Mouse (Mus musculus): ENCODE measurements around the gene Gm28434.

The Gm28434 gene

GRCm38 (mm10) chr5:87969201-87969600 lies at the start of gene Gm28434, which contains the start of gene 2310003L06Rik:
Gene Gm28434, plus strand, starts transcription at chr5:87969517.
Gene 2310003L06Rik, plus strand, starts transcription at chr5:87969459.
- no peak for DNase-seq (ENCODE audit: low spot score in 2 of 2)

- no peak for DNase-seq (ENCODE audit: low spot score in 2 of 2)
Observed at GRCm38 (mm10) chr5:87925372-87925771, 43.9 kb upstream of the Gm28434 start, which contains the start of gene Csn3. Gene Csn3, plus strand, starts transcription at chr5:87925579.

DNA sequence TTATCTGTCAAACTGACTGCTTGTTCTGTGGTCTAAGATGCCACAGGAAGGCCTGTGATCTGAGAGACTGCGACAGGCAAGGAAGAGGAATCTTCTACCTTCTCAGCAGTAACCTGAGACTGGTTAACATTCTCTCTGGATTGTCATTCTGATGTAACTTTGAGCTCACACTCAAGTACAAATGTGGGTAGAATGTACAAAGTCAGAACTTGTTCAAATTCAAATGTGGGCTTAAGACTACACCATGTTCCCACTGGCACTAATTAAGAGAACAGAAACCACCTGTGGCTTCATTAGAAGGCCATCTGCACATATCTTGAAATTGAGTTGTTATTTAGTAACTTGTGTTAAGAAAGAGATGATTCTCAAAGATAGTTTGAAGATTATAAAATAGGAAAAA lies 37.7 kb upstream of the Gm28434 start:
- DNase-seq (ENCODE audit: low spot score in 2 of 2), result no peak

DNA sequence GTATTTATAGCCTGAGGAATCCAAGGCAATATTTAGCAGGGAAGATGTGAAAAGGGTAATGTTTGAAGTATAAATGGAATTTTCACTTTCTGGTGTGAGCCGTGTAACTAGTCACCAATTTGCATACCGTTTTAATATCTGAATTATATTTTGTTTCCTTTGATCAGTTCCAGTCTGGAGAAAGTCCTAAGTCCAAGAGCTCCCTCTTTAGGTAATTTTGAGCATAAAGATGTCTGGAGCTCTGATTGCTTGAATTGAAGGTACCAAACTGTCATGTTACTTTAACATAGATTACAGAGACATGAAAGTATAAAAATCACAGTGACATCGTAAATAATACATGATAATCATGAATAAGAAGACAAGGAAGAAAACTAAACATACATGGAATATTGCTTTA lies 28.6 kb upstream of the Gm28434 start:
- DNase-seq (ENCODE audit: low spot score in 2 of 2), result no peak

DNA sequence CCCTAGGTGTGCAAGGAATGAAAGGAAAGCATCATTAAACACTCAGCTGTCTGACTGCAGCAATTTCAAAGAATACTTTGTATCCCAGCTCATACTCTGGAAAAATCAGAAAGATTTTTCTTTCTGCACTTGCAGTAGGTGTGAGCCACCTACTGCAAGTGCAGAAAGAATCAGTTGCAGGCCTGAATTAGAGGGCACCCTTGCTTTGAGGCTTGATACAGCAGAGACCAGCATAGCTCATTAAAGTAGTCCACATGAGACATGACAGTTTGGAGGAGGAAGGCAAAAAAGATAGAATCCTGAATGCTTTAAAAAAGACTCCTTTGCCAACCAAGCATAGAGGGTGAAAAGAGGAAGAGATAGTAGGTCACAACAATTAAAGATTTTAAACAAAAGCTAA lies 26.8 kb upstream of the Gm28434 start:
- no peak for DNase-seq (ENCODE audit: low spot score in 2 of 2)

GRCm38 (mm10) chr5:87951836-87952235 lies 17.5 kb upstream of the Gm28434 start:
- no peak for DNase-seq (ENCODE audit: low spot score in 2 of 2)

DNA sequence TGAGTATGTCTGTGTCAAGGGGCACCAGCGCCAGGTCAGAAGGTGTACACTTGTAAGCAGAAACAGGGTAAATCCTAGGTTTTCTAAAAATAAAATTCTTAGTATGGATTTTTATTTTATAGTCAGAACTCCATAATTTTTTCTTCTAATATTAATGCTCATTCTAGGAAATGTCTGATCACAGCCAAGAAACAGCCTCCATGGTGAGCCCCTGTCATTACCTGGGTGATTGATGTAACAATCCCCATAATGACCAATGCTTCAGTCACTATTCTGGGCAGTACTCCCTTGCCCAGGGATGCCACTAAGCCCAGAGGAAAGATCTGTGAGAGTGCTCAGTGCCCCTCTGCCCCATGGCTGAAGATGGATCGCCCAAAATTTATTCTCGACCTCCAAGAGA lies 9.8 kb downstream of the Gm28434 start, which contains the start of gene Cabs1:
Gene Cabs1 (plus strand): TSS at position 301 of the 400 bp plus-strand sequence.
- DNase-seq (ENCODE audit: low spot score in 2 of 2), result no peak

DNA sequence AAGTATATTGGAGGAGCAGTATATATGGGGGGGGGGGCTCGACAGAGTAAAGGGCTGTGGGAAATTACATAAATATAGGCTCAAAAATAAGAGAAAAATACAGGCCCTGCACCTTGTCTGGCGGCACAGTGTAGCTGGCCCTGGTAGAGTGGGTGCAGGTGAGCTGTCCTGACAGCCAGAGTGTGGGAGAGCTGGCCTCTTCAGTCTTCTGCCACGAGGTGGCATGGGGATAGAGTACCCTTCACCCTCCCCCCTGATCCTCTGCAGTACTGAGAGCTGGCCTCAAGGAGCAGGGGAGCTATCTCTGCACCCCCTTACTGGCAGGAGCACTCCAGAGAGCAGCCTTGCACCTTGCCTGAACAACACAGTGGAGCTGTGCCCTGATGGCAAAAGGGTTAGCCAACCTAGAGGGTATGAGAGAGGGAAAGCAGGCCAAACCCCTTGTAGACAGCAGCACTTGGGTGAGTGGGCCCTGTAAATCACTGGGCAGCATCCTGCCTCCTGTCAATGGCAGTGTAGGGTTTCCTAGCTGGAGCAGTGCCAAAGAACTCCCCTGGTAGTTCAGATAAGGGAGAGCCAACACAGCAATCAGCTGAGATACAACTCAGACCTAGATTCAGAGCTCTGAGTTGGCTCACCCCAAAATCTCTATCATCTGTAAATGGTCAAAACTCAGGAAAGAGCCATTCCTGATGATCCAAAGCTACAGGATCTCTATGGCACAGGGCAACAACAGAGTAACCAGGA lies 13.3 kb downstream of the Gm28434 start:
- no peak for DNase-seq (ENCODE audit: low spot score in 2 of 2)

DNA sequence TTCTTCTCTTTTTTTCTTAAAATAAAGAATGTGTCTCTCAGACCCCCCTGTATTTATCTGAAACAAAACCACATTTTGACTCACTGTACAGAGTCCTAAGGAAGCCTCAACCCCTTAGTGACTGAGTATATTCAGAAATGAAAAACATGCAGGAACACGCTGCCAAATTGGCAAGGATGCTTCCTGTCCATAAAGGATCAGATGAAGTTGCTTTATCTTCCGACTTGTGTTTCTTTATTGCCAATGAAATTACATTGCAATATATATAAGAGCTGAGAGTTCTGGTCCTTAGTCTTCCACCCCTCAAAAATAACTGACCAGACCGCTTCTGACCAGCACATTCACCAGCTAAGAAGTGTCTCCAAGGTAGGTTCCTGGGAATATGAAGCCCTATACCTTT lies 32.9 kb downstream of the Gm28434 start, which contains the start of gene Smr3a:
Gene Smr3a (plus strand): TSS at position 301 of the 400 bp plus-strand sequence.
- no peak for DNase-seq (ENCODE audit: low spot score in 2 of 2)

DNA sequence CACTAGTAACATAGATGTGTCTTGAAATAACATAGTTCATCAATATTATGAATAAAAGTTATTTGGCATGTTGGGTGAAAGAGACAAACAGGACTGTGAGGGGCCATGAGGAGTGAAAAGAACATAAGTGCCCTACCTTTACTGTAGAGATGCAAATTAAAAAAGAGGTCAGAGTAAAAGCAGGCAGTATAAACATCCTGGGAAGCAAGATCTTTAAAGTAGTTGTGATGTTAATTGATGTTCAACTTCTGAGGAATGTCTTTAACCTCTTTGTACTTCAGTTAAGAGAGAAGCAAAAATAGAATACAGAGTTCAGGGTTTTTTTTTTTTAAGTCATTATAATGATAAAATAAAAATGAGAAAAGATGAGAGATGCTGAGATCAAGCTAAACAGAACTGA lies 35.9 kb downstream of the Gm28434 start:
- DNase-seq (ENCODE audit: low spot score in 2 of 2), result no peak
